Mouse (Mus musculus): ENCODE results near the gene Timm44.
"Not testable (repeated sequence)": the region's sequence is repeated elsewhere in the genome, so short reads cannot be mapped to it uniquely, and the experiment has no call there.

Timm44 gene

GRCm38 (mm10) chr8:4263105-4263791, 12.5 kb downstream of the Timm44 start:
- no peak for DNase-seq

- DNase-seq, result no peak
These were observed 15.9 kb downstream of the Timm44 start for GRCm38 (mm10) chr8:4259805-4260170.

- peak; percentile 95 for DNase-seq
These were observed 16.4 kb downstream of the Timm44 start, which contains the start of gene Ctxn1 for GRCm38 (mm10) chr8:4259125-4259804. Ctxn1 (minus strand) TSS chr8:4259274.

GRCm38 (mm10) chr8:4258678-4259077, 17.0 kb downstream of the Timm44 start:
- DNase-seq, result peak; percentile 30

- peak; percentile 61 for DNase-seq
These were observed 17.5 kb downstream of the Timm44 start for GRCm38 (mm10) chr8:4258233-4258632.

- DNase-seq, result no peak
These were observed 18.4 kb downstream of the Timm44 start for GRCm38 (mm10) chr8:4257350-4257749.

- no peak for DNase-seq
These were observed 18.8 kb downstream of the Timm44 start for GRCm38 (mm10) chr8:4256911-4257310.

GRCm38 (mm10) chr8:4255471-4255870, 20.2 kb downstream of the Timm44 start:
- DNase-seq, result not testable (repeated sequence)

GRCm38 (mm10) chr8:4254001-4254400, 21.7 kb downstream of the Timm44 start:
- peak; percentile 88 for DNase-seq

- DNase-seq, result peak; percentile 97
These were observed 22.5 kb downstream of the Timm44 start, which contains the start of gene Snapc2 for GRCm38 (mm10) chr8:4252934-4253841. Snapc2 (plus strand) TSS chr8:4253080.

- no peak for DNase-seq
These were observed 23.5 kb downstream of the Timm44 start for GRCm38 (mm10) chr8:4252116-4252760.

- DNase-seq, result peak; percentile 85
These were observed 25.3 kb downstream of the Timm44 start for GRCm38 (mm10) chr8:4250306-4250970.

GRCm38 (mm10) chr8:4249213-4249612, 26.5 kb downstream of the Timm44 start:
- DNase-seq, result no peak

- no peak for DNase-seq
These were observed 27.7 kb downstream of the Timm44 start, which contains the start of gene Tgfbr3l for GRCm38 (mm10) chr8:4247951-4248540. Tgfbr3l (plus strand) TSS chr8:4248214.

- no peak for DNase-seq
These were observed 28.5 kb downstream of the Timm44 start for GRCm38 (mm10) chr8:4247241-4247640.

- DNase-seq, result no peak
These were observed 30.0 kb downstream of the Timm44 start for GRCm38 (mm10) chr8:4245737-4246136.

- no peak for DNase-seq
These were observed 30.7 kb downstream of the Timm44 start for GRCm38 (mm10) chr8:4245061-4245460.

- DNase-seq, result no peak
These were observed 36.4 kb downstream of the Timm44 start for GRCm38 (mm10) chr8:4239193-4239890.

- peak; percentile 100 for DNase-seq
These were observed 37.1 kb downstream of the Timm44 start, which contains the start of the genes Map2k7 and Gm49320 for GRCm38 (mm10) chr8:4238434-4239192. Map2k7 (plus strand) TSS chr8:4238740. Gm49320 (plus strand) TSS chr8:4238865.

GRCm38 (mm10) chr8:4237814-4238433, 37.8 kb downstream of the Timm44 start:
- DNase-seq, result peak; percentile 65
